Mouse (Mus musculus) embryonic facial prominence, embryonic 15.5 days (tissue): ENCODE results near the gene Syce1. TPM values are rescaled to one million over a fixed set of nuclear protein-coding genes. Genes with fewer than 3 reads are reported as not detected.
A peak's percentile ranks its signal among the peaks of the same experiment; 100 is the strongest.

Experiments used
- ATAC-seq: fragments of 200-750 bp; cut with Nextera tagmentation; 2 replicates; pipeline ENCODE4 v1.8.0; 2017; ENCODE audit warnings: low read depth, moderate TSS enrichment; ENCODE audit not compliant: insufficient number of reproducible peaks, low FRiP score, low TSS enrichment
- H3K27ac ChIP-seq: fragments of 300-500 bp; sonication (generic); replicated peaks from 2 replicates; pipeline ENCODE4 v1.5.1; 2015; ENCODE audit warnings: mild to moderate bottlenecking, inconsistent platforms
- H3K27me3 ChIP-seq: fragments of 300-500 bp; sonication (generic); 2 replicates; pipeline ENCODE4 v1.6.1; 2015; ENCODE audit warnings: inconsistent platforms
- H3K36me3 ChIP-seq: fragments of 300-500 bp; sonication (generic); 2 replicates; pipeline ENCODE4 v1.6.1; 2015; ENCODE audit warnings: mild to moderate bottlenecking, inconsistent platforms
- H3K4me1 ChIP-seq: fragments of 300-500 bp; sonication (generic); 2 replicates; pipeline ENCODE4 v1.6.1; 2015; ENCODE audit warnings: inconsistent platforms
- H3K4me2 ChIP-seq: fragments of 300-500 bp; sonication (generic); replicated peaks from 2 replicates; pipeline ENCODE4 v1.6.1; 2015; ENCODE audit warnings: mild to moderate bottlenecking, inconsistent platforms
- H3K4me3 ChIP-seq: fragments of 300-500 bp; sonication (generic); replicated peaks from 2 replicates; pipeline ENCODE4 v1.5.1; 2015; ENCODE audit warnings: mild to moderate bottlenecking, inconsistent platforms
- H3K9ac ChIP-seq: fragments of 300-500 bp; sonication (generic); 2 replicates; pipeline ENCODE4 v1.6.1; 2015; ENCODE audit warnings: inconsistent platforms
- H3K9me3 ChIP-seq: fragments of 300-500 bp; sonication (generic); replicated peaks from 2 replicates; pipeline ENCODE4 v1.6.1; 2016; ENCODE audit warnings: inconsistent platforms
- WGBS: fragments of 180-500 bp; shearing (Covaris S2); methylation state at CpG from one replicate; pipeline ENCODE4 v1.1.7; 2015; 5-methylcytosine and 5-hydroxymethylcytosine counted together
- polyA plus RNA-seq: library from polyadenylated mRNA; unstranded; fragments of >200 nt; fragmentation: Nextera tagmentation; extraction: Ambion mirVana; gene quantifications from 2 replicates; pipeline ENCODE4 v1.2.1, GENCODE M21; 2015

Syce1 gene
- 0.19 TPM in 1 of 2 replicates, not detected in the other for polyA plus RNA-seq

DNA sequence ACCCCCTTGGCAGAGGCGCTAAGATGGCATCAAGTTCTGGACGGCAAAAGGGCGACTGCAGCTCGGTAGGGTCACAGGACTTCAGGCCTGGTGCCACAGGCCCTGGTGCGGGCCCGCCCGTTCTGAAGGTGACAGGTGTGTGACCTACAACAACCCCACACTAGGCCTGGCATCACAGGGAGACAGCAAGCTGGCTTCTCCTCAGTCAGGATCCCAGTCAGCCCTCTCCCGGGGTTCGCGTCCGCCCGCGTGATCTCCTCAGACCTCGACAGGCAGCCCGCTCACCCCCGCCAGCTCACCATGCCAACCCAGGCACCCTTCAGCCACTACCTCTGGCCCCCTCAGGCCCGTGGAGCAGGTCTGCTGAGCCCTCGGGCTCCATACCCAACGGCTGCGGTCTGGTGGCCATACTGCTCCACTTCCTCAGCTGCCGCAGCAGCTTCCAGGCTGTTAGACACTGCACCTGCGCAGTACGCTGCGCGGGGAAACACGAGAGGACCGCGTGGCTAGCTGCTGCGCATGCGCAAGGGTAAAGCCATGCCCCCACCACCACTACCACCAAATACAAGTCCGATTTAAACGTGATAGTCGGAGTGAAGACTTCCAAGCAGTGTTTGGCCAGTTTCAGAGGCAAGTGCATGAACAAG, at the start of gene Syce1:
TSS of gene Syce1 (minus strand) at position 447 of the 647 bp plus-strand sequence.
- Histone ChIP-seq H3K4me2 (no peak within 1 kb of the TSS), H3K4me3 (no peak within 1 kb of the TSS), H3K27me3 (no peaks in the 10 kb centered on the region), H3K27ac (no peak within 1 kb of the TSS), H3K9me3 (no peaks in the 10 kb centered on the region), H3K4me1 (no peaks in the 10 kb centered on the region), H3K36me3 (no peaks in the 10 kb centered on the region), H3K9ac (no peak within 1 kb of the TSS)
- no peak for ATAC-seq
- WGBS = 83% methylated on average over 33 of the region's 33 CpGs

DNA sequence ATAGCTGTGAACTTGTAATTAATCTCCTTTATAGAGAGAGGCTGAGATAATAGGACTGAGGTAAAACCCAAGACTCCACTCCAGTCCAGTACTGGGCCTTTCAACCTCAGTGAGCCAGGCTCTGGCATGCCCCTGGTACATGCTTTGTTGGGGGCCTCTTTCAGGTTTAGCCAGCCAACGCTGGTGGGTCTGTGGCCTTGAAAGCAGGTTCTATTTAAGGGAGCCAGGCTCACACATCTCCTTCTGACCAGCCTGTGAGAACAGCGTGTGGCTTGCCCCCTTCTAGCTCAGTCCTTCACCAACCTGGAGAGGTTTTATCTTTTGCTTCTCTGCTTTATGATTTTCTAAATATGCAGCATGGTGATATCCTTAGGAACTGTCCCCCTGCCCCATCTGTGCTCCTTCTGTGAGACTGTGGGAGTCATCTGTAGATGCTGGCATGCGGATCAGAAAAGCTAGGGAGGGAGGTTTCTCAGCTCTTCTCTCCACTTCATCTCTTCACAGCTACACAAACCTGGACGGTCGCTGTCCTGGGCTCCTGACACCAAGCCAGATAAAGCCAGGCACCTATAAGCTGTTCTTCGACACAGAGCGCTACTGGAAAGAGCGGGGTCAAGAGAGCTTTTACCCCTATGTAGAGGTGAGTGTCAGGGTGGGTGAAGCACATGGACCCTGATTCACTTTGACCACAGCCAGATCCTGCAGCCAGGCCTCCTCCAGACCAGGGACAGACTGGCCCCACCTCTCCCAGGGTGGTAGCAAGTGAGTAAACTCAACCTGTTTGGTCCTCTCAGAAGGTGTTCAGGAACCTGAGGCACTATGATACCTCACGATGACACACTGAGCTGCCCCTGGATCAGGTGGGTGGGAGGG, 48.8 kb upstream of the Syce1 start:
- Histone ChIP-seq H3K4me1 (0 out of 2 replicates have a peak, but pooled peaks cover 6% of the 10 kb centered on the region), H3K9ac (no peak overlapping the region), H3K4me3 (no peak overlapping the region), H3K4me2 (no peak overlapping the region), H3K27ac (no peak overlapping the region), H3K27me3 (peaks cover 7% of the 10 kb centered on the region; the same call in 1 of the 2 replicates), H3K9me3 (no peaks in the 10 kb centered on the region), H3K36me3 (no peaks in the 10 kb centered on the region)
- 83% methylated on average over 9 of the region's 9 CpGs for WGBS
- ATAC-seq = no peak

- Histone ChIP-seq H3K4me3 (peak overlapping the region; percentile 16; the same call in 1 of the 2 replicates), H3K27me3 (peaks cover 3% of the 10 kb centered on the region; the same call in 1 of the 2 replicates), H3K36me3 (no peaks in the 10 kb centered on the region), H3K4me1 (no peaks in the 10 kb centered on the region), H3K4me2 (peak overlapping the region; percentile 24; the same call in 1 of the 2 replicates), H3K9ac (no peak overlapping the region), H3K9me3 (no peaks in the 10 kb centered on the region), H3K27ac (no peak overlapping the region)
- WGBS = 73% methylated on average over 2 of the region's 2 CpGs
- no peak for ATAC-seq
Observed at GRCm38 (mm10) chr7:140835758-140836087, 48.1 kb upstream of the Syce1 start.

- no peaks in the 10 kb centered on the region for H3K9me3 ChIP-seq
- 25% methylated on average over 20 of the region's 20 CpGs for WGBS
- H3K36me3 ChIP-seq = no peaks in the 10 kb centered on the region
- H3K9ac ChIP-seq = no peak within 1 kb of the TSS
- no peak within 1 kb of the TSS for H3K27ac ChIP-seq
- peak within 1 kb of the TSS; percentile 24 for H3K4me2 ChIP-seq
- H3K4me1 ChIP-seq = no peaks in the 10 kb centered on the region
- ATAC-seq = no peak; the same call in 1 of the 2 replicates
- H3K27me3 ChIP-seq = no peaks in the 10 kb centered on the region
- peak within 1 kb of the TSS; percentile 16 for H3K4me3 ChIP-seq
Observed at GRCm38 (mm10) chr7:140834968-140835757, 47.5 kb upstream of the Syce1 start, which contains the start of gene Urah. Gene Urah (plus strand): TSS chr7:140835018.

- H3K4me3 ChIP-seq = no peak overlapping the region
- H3K27me3 ChIP-seq = no peaks in the 10 kb centered on the region
- 85% methylated on average over 4 of the region's 4 CpGs for WGBS
- no peak overlapping the region for H3K4me2 ChIP-seq
- H3K4me1 ChIP-seq = no peaks in the 10 kb centered on the region
- H3K27ac ChIP-seq = no peak overlapping the region
- no peaks in the 10 kb centered on the region for H3K9me3 ChIP-seq
- no peak overlapping the region for H3K9ac ChIP-seq
- no peaks in the 10 kb centered on the region for H3K36me3 ChIP-seq
- no peak for ATAC-seq
Observed at GRCm38 (mm10) chr7:140833341-140833740, 45.7 kb upstream of the Syce1 start.

GRCm38 (mm10) chr7:140831447-140831846, 43.8 kb upstream of the Syce1 start:
- Histone ChIP-seq H3K4me1 (no peaks in the 10 kb centered on the region), H3K27me3 (no peaks in the 10 kb centered on the region), H3K9me3 (no peaks in the 10 kb centered on the region), H3K27ac (no peak overlapping the region), H3K4me3 (no peak overlapping the region), H3K9ac (no peak overlapping the region), H3K4me2 (no peak overlapping the region), H3K36me3 (no peaks in the 10 kb centered on the region)
- WGBS = 64% methylated on average over 6 of the region's 6 CpGs
- no peak for ATAC-seq

DNA sequence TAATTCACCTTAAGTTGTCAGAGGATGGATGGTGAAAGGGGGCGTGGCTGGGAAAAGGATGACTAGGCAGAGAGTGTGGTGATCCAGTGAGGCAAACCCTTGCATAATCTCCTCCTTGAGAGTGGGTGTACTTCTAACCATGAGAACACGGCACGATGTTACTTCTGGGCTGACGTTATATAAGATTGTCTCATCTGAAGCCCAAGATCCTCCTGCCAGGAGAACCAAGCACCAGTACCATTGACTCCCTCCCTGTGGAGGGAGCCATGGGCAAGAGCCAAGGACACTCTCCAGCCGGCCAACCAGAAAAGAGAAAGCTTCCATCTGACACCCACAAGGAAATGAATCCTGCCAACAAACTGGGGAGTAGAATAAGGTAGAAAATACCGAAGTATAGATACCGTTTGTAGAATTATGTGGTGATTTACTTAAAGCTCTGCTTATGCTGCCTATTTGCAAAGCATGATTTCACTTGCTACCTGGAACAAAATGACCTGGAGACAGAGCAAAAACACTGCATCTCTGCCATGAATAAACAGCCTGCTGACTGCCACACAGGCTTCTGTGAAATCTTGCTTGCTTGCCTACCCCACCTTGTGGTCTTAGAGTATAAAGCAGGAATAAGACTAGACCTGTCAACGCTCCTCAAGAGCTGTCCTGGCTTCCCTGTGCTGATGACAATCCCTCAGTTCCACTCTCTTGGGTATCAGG, 40.7 kb upstream of the Syce1 start:
- no peak overlapping the region for H3K4me2 ChIP-seq
- no peak overlapping the region for H3K9ac ChIP-seq
- ATAC-seq = no peak
- no peak overlapping the region for H3K4me3 ChIP-seq
- H3K36me3 ChIP-seq = no peaks in the 10 kb centered on the region
- H3K27ac ChIP-seq = no peak overlapping the region
- no peaks in the 10 kb centered on the region for H3K9me3 ChIP-seq
- no peaks in the 10 kb centered on the region for H3K27me3 ChIP-seq
- H3K4me1 ChIP-seq = no peaks in the 10 kb centered on the region
- 33% methylated on average over 8 of the region's 8 CpGs for WGBS

DNA sequence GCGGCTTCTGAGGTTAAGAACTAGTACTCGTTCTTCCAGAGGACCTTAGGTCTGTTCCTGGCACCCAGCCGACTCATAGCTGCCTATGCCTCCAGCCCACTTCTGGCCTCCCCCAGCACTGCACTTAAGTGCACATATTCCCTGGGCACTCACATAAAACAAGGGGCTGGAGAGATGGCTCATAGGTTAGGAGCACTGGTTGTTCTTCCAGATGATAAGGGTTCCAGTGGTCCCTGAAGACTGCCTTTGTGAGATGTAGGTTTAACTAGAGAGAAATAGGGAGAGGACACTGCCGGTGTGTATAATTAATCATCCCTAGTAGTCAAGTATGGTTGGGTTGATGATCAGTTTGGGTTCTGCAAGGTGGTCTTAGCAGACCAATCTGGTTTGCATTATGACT, 35.1 kb upstream of the Syce1 start:
- H3K4me1 ChIP-seq = no peaks in the 10 kb centered on the region
- no peak for ATAC-seq
- H3K27me3 ChIP-seq = no peaks in the 10 kb centered on the region
- no peak overlapping the region for H3K4me3 ChIP-seq
- no peak overlapping the region for H3K4me2 ChIP-seq
- H3K27ac ChIP-seq = no peak overlapping the region
- no peak overlapping the region for H3K9ac ChIP-seq
- no peaks in the 10 kb centered on the region for H3K9me3 ChIP-seq
- 89% methylated on average over 4 of the region's 4 CpGs for WGBS
- no peaks in the 10 kb centered on the region for H3K36me3 ChIP-seq

GRCm38 (mm10) chr7:140821653-140822329, 34.1 kb upstream of the Syce1 start, which contains the start of gene Zfp941:
Gene Zfp941 (minus strand): TSS chr7:140822178.
- Histone ChIP-seq H3K4me3 (peak within 1 kb of the TSS; percentile 45), H3K9ac (no peak within 1 kb of the TSS), H3K27ac (no peak within 1 kb of the TSS), H3K4me2 (peak within 1 kb of the TSS; percentile 65), H3K9me3 (no peaks in the 10 kb centered on the region), H3K27me3 (no peaks in the 10 kb centered on the region), H3K4me1 (no peaks in the 10 kb centered on the region), H3K36me3 (no peaks in the 10 kb centered on the region)
- WGBS = 2% methylated on average over 21 of the region's 21 CpGs
- ATAC-seq = 0 out of 2 replicates have a peak, but pooled peaks have one; percentile 43

DNA sequence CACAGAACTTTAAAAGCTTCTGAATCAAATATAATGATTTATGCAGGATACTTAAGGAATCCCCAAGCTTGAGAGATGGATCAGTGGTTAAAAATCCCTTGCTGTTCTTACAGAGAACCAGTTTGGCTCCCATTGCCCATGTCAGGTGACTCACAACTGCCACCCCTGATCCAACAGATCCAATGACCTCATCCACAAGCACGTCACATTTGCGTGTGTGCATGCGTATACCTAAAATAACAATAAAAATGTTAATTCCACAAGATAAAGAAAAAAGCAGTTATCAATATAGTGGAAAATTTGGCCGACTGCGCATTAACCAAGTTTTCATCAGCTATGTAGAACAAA, 33.6 kb upstream of the Syce1 start:
- H3K9ac ChIP-seq = no peak overlapping the region

More for the DNA sequence above, 33.6 kb upstream of the Syce1 start:
- H3K4me2 ChIP-seq = peak overlapping the region; percentile 65
- no peaks in the 10 kb centered on the region for H3K4me1 ChIP-seq
- H3K27me3 ChIP-seq = no peaks in the 10 kb centered on the region
- H3K27ac ChIP-seq = no peak overlapping the region
- no peaks in the 10 kb centered on the region for H3K36me3 ChIP-seq
- WGBS = 35% methylated on average over 5 of the region's 5 CpGs
- ATAC-seq = no peak
- no peaks in the 10 kb centered on the region for H3K9me3 ChIP-seq
- H3K4me3 ChIP-seq = peak overlapping the region; percentile 45
